Mouse (Mus musculus) embryonic facial prominence, embryonic 13.5 days (tissue): ENCODE data around the gene Schip1. TPM values are rescaled to one million over a fixed set of nuclear protein-coding genes. Genes with fewer than 3 reads are reported as not detected.

Experiments
- ATAC-seq: fragments of 200-750 bp; cut with Nextera tagmentation; 2 replicates; pipeline ENCODE4 v1.8.0; 2017; ENCODE audit warnings: low read depth; ENCODE audit not compliant: insufficient number of reproducible peaks, insufficient read depth, low FRiP score, low TSS enrichment
- H3K27ac ChIP-seq: fragments of 300-500 bp; sonication (generic); 2 replicates; pipeline ENCODE4 v1.5.1; 2015; ENCODE audit warnings: moderate library complexity, mild to moderate bottlenecking, inconsistent platforms
- H3K27me3 ChIP-seq: fragments of 300-500 bp; sonication (generic); 2 replicates; pipeline ENCODE4 v1.6.1; 2015; ENCODE audit warnings: mild to moderate bottlenecking, inconsistent platforms
- H3K36me3 ChIP-seq: fragments of 300-500 bp; sonication (generic); 2 replicates; pipeline ENCODE4 v1.6.1; 2015; ENCODE audit warnings: mild to moderate bottlenecking, inconsistent platforms
- H3K4me1 ChIP-seq: fragments of 300-500 bp; sonication (generic); 2 replicates; pipeline ENCODE4 v1.6.1; 2015; ENCODE audit warnings: inconsistent platforms
- H3K4me2 ChIP-seq: fragments of 300-500 bp; sonication (generic); 2 replicates; pipeline ENCODE4 v1.6.1; 2015; ENCODE audit warnings: moderate library complexity, mild to moderate bottlenecking, inconsistent platforms
- H3K4me3 ChIP-seq: fragments of 300-500 bp; sonication (generic); 2 replicates; pipeline ENCODE4 v1.5.1; 2015; ENCODE audit warnings: mild to moderate bottlenecking, inconsistent platforms
- H3K9ac ChIP-seq: fragments of 300-500 bp; sonication (generic); 2 replicates; pipeline ENCODE4 v1.6.1; 2015; ENCODE audit warnings: mild to moderate bottlenecking, inconsistent platforms
- H3K9me3 ChIP-seq: fragments of 300-500 bp; sonication (generic); 2 replicates; pipeline ENCODE4 v1.6.1; 2016; ENCODE audit warnings: inconsistent platforms
- WGBS: fragments of 180-500 bp; shearing (Covaris S2); methylation state at CpG from one replicate; pipeline ENCODE4 v1.1.7; 2015; ENCODE audit warnings: mixed read lengths; 5-methylcytosine and 5-hydroxymethylcytosine counted together
- polyA plus RNA-seq: library from polyadenylated mRNA; unstranded; fragments of >200 nt; fragmentation: Nextera tagmentation; extraction: Ambion mirVana; gene quantifications from 2 replicates; pipeline ENCODE4 v1.2.1, GENCODE M21; 2015

The Schip1 gene
- polyA plus RNA-seq, 1 experiment from 2014 or later = 20.5 TPM

DNA sequence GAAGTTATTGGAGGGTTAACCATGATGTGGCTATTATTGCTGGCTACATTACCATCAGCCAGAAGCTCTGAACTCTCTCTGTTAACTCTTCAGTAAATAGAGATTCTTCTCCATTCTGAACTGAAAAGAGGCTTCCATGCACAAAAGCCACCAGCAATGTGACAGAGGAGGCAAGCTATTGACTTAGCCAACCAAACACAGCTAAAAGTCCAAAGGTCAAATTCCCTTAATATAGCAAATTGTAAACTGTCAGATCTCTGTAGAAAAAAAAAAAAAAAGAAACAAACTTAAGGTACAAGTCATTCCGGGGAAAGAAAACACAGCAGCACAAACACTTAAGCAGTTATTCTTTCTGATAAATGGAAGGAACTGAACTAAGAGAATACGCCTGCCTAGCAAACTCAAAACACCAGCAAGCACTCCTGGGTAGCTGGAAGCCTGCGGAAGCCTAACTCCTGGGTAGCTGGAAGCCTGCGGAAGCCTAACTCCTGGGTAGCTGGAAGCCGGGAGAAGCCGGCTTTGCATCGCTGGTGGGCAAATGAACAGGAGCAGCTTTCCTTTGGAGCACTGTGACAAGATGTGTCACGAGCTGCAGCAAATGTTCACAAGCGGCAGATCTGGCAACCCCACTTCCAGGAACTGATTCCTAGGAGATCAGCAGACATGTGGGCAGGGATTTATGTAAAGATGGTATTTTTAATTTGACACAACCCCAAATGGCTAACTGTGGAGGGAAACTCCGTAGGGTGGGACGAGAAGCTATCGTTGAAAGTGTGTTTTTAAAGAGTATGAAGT, 528.7 kb downstream of the Schip1 start:
- 67% methylated on average over 12 of the region's 12 CpGs for WGBS
- H3K27me3 ChIP-seq = no peaks in the 10 kb centered on the region
- H3K27ac ChIP-seq = no peak overlapping the region
- no peak overlapping the region for H3K4me3 ChIP-seq
- no peak for ATAC-seq
- peaks cover 8% of the 10 kb centered on the region for H3K4me1 ChIP-seq
- H3K9me3 ChIP-seq = no peaks in the 10 kb centered on the region
- H3K4me2 ChIP-seq = no peak overlapping the region
- H3K9ac ChIP-seq = no peak overlapping the region
- no peaks in the 10 kb centered on the region for H3K36me3 ChIP-seq

DNA sequence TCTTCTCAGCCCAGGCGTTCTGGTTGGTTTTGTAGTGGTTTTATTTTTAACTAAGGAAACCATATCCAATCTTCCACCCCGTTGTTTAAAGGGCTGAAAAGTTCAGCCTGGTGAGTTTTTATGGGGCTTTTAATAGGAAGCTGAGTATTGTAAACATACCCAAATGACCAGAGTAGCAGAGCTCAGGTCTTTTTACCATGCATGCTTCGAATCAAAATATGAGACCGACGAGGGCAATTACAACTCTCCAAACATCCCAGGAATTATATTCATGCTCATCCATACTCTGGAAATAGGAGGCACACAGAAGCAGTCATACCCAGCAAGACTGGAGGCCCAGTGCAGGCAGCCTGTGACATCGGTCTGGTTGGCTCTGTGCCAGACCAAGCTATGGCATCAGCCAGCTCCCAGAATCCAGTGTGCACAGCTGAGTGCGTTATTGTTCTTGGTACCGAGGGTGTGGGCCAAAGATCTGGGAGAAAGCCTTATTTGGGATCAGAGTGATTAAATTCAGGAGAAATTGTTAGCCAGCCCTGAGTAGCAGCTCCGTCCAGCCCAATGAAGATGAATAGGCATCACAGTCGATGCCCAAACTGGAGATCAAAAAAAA, 530.8 kb downstream of the Schip1 start:
- H3K4me1 ChIP-seq = peaks cover 5% of the 10 kb centered on the region
- H3K9me3 ChIP-seq = no peaks in the 10 kb centered on the region
- no peak overlapping the region for H3K9ac ChIP-seq
- 65% methylated on average over 10 of the region's 10 CpGs for WGBS
- no peaks in the 10 kb centered on the region for H3K36me3 ChIP-seq
- H3K27me3 ChIP-seq = no peaks in the 10 kb centered on the region
- ATAC-seq = no peak
- H3K27ac ChIP-seq = no peak overlapping the region
- H3K4me3 ChIP-seq = no peak overlapping the region
- no peak overlapping the region for H3K4me2 ChIP-seq

DNA sequence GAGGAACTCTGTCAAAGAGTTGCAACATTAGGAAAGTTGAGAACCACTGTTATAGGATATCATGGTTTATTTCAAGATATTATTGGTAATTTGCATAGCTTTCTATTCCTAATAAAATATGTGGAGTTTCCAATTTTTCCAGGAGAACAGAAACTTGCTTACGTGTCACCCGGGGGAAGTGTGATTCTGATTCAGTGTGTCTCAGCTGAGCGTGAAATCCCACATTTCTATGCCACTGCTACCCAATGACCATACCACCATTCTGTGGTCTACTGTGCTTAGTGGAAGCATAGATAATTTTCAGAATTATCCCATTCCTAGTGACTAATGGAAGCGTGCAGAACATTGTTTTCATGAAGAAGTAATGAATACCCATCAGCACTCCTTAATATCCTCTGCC, 532.3 kb downstream of the Schip1 start:
- Histone ChIP-seq H3K9ac (no peak overlapping the region), H3K9me3 (no peaks in the 10 kb centered on the region), H3K4me3 (no peak overlapping the region), H3K27me3 (no peaks in the 10 kb centered on the region), H3K4me2 (no peak overlapping the region), H3K27ac (no peak overlapping the region), H3K4me1 (no peaks in the 10 kb centered on the region), H3K36me3 (no peaks in the 10 kb centered on the region)
- ATAC-seq = no peak
- WGBS = 88% methylated on average over 4 of the region's 4 CpGs

DNA sequence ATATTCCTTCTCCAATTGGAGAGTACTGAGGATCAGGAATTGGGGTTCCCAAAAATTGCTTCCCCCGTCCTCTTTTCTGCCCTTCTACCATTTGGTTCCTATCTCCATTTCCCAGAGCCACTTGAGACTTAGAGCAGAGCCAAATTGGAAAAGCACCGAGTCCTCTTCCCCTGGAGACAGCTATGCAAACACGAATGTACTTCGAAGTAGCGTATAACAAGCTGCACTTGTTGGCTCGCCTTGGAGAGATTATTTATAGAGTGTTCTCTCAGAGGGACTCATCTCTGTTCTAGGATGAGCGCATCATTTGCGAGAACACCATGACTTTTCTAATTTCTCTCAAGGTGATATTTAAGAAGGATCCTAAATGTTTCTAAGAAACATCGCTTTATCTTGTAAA, 538.3 kb downstream of the Schip1 start:
- no peaks in the 10 kb centered on the region for H3K4me1 ChIP-seq
- H3K27ac ChIP-seq = no peak overlapping the region
- 82% methylated on average over 9 of the region's 9 CpGs for WGBS
- H3K27me3 ChIP-seq = no peaks in the 10 kb centered on the region
- H3K4me3 ChIP-seq = no peak overlapping the region
- ATAC-seq = no peak
- H3K9ac ChIP-seq = no peak overlapping the region
- no peaks in the 10 kb centered on the region for H3K36me3 ChIP-seq
- no peak overlapping the region for H3K4me2 ChIP-seq
- H3K9me3 ChIP-seq = no peaks in the 10 kb centered on the region

DNA sequence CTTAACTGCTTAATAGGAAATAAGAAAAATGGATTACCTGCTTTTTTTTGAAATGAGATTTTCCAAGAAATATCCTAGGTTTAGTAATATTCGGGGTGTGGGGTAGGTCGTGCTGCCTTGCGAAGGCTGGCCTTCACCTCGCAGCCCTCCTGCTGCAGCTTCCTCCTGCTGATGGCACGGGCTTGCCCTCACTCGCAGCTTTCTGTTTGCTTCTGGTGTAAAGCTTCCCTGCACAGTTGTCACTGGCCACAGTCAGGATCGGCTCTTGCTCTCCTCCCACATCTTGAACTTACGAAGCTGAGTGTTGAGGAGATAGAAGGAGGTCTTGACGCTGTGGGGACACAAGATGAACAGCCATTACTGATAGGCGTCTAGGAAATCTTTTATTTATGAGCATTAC, 539.9 kb downstream of the Schip1 start:
- H3K4me2 ChIP-seq = no peak overlapping the region
- no peaks in the 10 kb centered on the region for H3K36me3 ChIP-seq
- no peaks in the 10 kb centered on the region for H3K9me3 ChIP-seq
- ATAC-seq = no peak
- no peak overlapping the region for H3K4me3 ChIP-seq
- no peak overlapping the region for H3K27ac ChIP-seq
- H3K27me3 ChIP-seq = no peaks in the 10 kb centered on the region
- no peak overlapping the region for H3K9ac ChIP-seq
- WGBS = 74% methylated on average over 10 of the region's 10 CpGs
- no peaks in the 10 kb centered on the region for H3K4me1 ChIP-seq

DNA sequence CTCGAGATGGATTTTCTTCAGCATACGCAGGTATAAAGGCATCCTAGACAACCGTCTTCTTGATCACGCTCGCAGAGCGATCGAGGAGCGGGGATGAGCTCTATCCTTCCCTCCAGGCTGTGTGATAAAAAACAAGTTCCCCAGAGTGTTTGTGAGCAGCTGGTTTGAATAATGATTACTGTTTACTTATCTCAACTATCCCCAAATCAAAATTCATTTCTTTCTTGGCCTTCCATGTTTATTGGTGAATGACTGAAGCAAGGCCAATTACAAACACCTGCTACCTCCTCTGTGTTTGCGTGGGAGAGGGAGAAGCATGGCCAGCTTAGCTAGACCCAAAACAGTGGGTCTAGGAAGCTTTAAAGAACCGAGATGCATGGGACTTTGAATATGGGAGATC, 540.4 kb downstream of the Schip1 start:
- H3K4me1 ChIP-seq = no peaks in the 10 kb centered on the region
- WGBS = 71% methylated on average over 10 of the region's 10 CpGs
- H3K9ac ChIP-seq = no peak overlapping the region
- no peaks in the 10 kb centered on the region for H3K36me3 ChIP-seq
- no peaks in the 10 kb centered on the region for H3K27me3 ChIP-seq
- no peak for ATAC-seq
- no peak overlapping the region for H3K4me2 ChIP-seq
- H3K9me3 ChIP-seq = no peaks in the 10 kb centered on the region
- no peak overlapping the region for H3K4me3 ChIP-seq
- H3K27ac ChIP-seq = no peak overlapping the region

DNA sequence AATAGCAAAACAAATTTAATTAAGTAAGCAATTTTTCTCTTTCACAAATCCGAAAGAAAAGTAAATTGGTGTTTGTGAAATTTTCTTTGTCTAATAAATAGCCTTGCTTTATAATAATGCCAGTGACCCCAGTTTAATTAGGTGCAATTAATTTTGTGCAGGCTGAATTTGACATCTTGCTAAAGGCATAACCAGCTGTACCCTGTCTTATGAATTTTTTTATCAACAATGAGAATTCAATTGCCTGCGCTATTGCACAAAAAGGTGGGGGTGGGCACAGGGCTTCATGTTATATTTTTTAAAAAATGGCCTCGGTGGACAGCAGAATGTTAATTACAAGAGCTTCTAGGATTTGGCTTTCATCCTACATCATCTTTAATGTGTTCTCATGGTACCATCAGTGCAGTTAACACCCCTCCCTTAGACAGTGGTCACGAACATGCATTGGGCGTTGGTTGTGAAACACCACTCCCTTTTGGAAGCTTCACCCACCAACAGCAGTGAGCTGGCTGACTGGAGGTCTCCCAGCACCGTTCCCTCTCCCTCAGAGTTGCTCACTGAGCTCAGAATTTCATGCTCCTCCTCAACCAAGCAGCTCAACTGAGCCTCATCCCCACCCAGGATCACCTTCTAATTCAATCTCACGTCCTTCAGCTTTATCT, 541.5 kb downstream of the Schip1 start:
- H3K9ac ChIP-seq = no peak overlapping the region
- no peak overlapping the region for H3K27ac ChIP-seq
- H3K4me1 ChIP-seq = no peaks in the 10 kb centered on the region
- no peaks in the 10 kb centered on the region for H3K27me3 ChIP-seq
- no peak overlapping the region for H3K4me2 ChIP-seq
- WGBS = 85% methylated on average over 7 of the region's 7 CpGs
- H3K4me3 ChIP-seq = no peak overlapping the region
- H3K9me3 ChIP-seq = no peaks in the 10 kb centered on the region
- ATAC-seq = no peak
- no peaks in the 10 kb centered on the region for H3K36me3 ChIP-seq

DNA sequence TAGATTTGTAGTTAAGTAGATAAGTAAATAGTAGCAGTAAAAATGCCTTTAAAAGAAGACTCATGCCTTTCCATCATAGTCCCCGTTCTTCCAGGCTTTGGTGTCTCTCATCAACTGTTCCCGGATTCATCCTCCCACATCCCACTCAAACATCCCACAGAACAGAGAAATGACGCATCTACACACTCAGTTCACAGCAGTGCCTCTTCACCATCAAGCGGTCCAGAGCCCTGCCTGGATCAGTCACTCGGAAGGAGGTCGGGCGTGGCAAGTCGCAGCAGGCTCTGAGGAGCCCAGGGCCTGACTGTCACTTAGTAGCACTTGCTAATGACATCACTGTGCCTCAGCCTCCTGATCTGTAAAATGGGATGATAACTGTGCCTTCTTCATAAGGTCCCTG, 542.1 kb downstream of the Schip1 start:
- Histone ChIP-seq H3K27ac (no peak overlapping the region), H3K4me3 (no peak overlapping the region), H3K9me3 (no peaks in the 10 kb centered on the region), H3K27me3 (no peaks in the 10 kb centered on the region), H3K36me3 (no peaks in the 10 kb centered on the region), H3K4me2 (no peak overlapping the region), H3K9ac (no peak overlapping the region), H3K4me1 (no peaks in the 10 kb centered on the region)
- ATAC-seq = no peak
- 96% methylated on average over 8 of the region's 8 CpGs for WGBS

DNA sequence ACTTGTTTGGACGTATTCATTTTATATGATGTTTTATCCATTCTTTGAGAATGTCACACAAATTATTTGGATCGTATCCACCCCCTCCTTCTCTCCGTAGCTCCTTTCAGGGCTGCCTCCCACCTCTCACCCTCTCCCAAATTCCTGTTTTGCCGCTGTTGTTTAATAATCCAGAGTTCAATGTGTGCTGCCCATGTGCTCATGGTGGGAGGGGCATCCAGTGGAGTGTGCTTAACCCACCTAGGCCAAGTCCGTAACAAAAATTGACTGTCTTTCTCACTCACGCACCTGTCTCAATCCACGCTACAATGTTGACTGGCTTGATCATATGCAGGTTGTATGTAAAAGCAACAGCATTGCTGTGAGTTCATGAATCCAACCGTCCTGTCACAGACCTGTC, 542.7 kb downstream of the Schip1 start:
- no peaks in the 10 kb centered on the region for H3K4me1 ChIP-seq
- H3K4me2 ChIP-seq = no peak overlapping the region
- H3K36me3 ChIP-seq = no peaks in the 10 kb centered on the region
- no peak for ATAC-seq
- no peaks in the 10 kb centered on the region for H3K27me3 ChIP-seq
- H3K27ac ChIP-seq = no peak overlapping the region
- 89% methylated on average over 8 of the region's 8 CpGs for WGBS
- H3K9me3 ChIP-seq = no peaks in the 10 kb centered on the region
- H3K4me3 ChIP-seq = no peak overlapping the region
- no peak overlapping the region for H3K9ac ChIP-seq

DNA sequence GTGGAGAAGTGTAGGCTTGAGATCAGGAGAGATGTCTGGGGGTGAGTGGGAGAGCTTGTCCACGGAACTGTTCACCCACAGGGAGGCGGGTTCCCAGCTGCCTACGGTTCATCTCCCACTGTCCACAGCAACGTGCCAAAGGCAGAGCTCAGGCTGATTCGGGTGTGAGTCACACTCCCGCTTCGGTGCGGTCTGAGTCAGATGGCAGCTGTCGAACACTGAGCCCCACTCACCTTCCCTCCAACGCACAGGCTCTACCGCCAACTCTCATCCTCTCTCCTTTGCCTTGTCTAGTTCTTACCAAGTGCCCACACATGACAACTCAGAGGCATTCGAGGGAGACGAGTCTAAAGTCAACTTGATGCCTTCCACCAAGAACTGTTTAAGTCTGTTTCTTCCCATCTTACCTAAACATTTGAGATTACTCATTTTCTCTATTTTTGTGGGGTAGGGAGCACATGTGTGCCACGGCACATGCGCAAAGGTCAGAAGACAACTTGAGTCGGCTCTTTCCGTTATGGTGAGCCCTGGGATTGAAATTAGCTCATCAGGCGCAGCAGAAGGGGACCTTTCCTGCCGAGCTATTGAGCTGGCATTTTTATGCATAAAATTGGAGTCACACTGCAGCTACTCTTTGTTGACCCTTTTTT, 544.4 kb downstream of the Schip1 start:
- Histone ChIP-seq H3K27ac (no peak overlapping the region), H3K27me3 (no peaks in the 10 kb centered on the region), H3K9ac (no peak overlapping the region), H3K9me3 (no peaks in the 10 kb centered on the region), H3K36me3 (no peaks in the 10 kb centered on the region), H3K4me2 (no peak overlapping the region), H3K4me1 (no peaks in the 10 kb centered on the region), H3K4me3 (no peak overlapping the region)
- WGBS = 76% methylated on average over 19 of the region's 19 CpGs
- ATAC-seq = no peak

DNA sequence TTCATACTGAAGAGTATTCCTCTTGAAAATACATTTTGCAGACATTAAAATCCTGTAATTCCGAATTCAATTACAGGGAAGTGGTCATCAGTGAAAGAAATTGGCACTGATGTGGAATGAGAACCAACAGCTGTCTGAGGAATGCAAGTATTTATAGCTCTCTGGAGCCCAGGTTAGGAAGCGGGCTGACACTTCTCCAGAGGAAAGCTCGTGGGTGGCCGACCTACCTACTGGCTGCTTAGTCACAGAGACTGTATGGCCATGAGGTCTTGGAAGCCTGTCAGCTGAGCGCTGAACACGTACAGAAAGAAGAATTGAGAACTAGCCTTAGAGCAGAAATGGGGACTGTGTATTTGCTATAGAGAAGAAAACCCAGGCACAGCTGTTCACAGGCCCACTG, 545.4 kb downstream of the Schip1 start:
- Histone ChIP-seq H3K4me1 (no peaks in the 10 kb centered on the region), H3K27ac (no peak overlapping the region), H3K27me3 (no peaks in the 10 kb centered on the region), H3K9me3 (no peaks in the 10 kb centered on the region), H3K4me2 (no peak overlapping the region), H3K36me3 (no peaks in the 10 kb centered on the region), H3K9ac (no peak overlapping the region), H3K4me3 (no peak overlapping the region)
- ATAC-seq = no peak
- 81% methylated on average over 6 of the region's 6 CpGs for WGBS
